Mouse (Mus musculus) right cerebral cortex, postnatal 25 days (tissue): Measurements from ENCODE around the gene Sde2.
A peak's percentile ranks its signal among the peaks of the same experiment; 100 is the strongest.
"Not testable (repeated sequence)": the region's sequence is repeated elsewhere in the genome, so short reads cannot be mapped to it uniquely, and the experiment has no call there.

ENCODE experiments used
- DNase-seq: peaks from one replicate; pipeline ENCODE4 v3.0.0; 2022

The Sde2 gene

GRCm38 (mm10) chr1:180835273-180836015 is 15.5 kb upstream of the Sde2 start:
- no peak for DNase-seq

GRCm38 (mm10) chr1:180836467-180836866 is 14.5 kb upstream of the Sde2 start:
- not testable (repeated sequence) for DNase-seq

GRCm38 (mm10) chr1:180837186-180837585 is 13.7 kb upstream of the Sde2 start:
- no peak for DNase-seq

GRCm38 (mm10) chr1:180838014-180838413 is 12.9 kb upstream of the Sde2 start:
- DNase-seq: no peak

GRCm38 (mm10) chr1:180839201-180839910 is 11.6 kb upstream of the Sde2 start:
- no peak for DNase-seq

GRCm38 (mm10) chr1:180841561-180842300 is 9.2 kb upstream of the Sde2 start:
- DNase-seq: no peak

GRCm38 (mm10) chr1:180848114-180848510 is 2.8 kb upstream of the Sde2 start:
- DNase-seq: peak; percentile 63

GRCm38 (mm10) chr1:180848511-180849241 is 2.3 kb upstream of the Sde2 start:
- peak; percentile 31 for DNase-seq

- DNase-seq: no peak
Observed at GRCm38 (mm10) chr1:180849701-180850301, 1.1 kb upstream of the Sde2 start.

GRCm38 (mm10) chr1:180858763-180859162 is 7.8 kb downstream of the Sde2 start:
- DNase-seq: no peak

- no peak for DNase-seq
Observed at GRCm38 (mm10) chr1:180860030-180860429, 9.1 kb downstream of the Sde2 start.

GRCm38 (mm10) chr1:180863606-180864005 is 12.7 kb downstream of the Sde2 start:
- DNase-seq: peak; percentile 7

- DNase-seq: no peak
Observed at GRCm38 (mm10) chr1:180866001-180866400, 15.1 kb downstream of the Sde2 start.

- DNase-seq: no peak
Observed at GRCm38 (mm10) chr1:180870122-180870650, 19.3 kb downstream of the Sde2 start.

- DNase-seq: no peak
Observed at GRCm38 (mm10) chr1:180873861-180874484, 23.0 kb downstream of the Sde2 start.

GRCm38 (mm10) chr1:180874615-180875014 is 23.7 kb downstream of the Sde2 start:
- no peak for DNase-seq

- no peak for DNase-seq
Observed at GRCm38 (mm10) chr1:180875126-180875525, 24.2 kb downstream of the Sde2 start.

GRCm38 (mm10) chr1:180877466-180877865 is 26.5 kb downstream of the Sde2 start:
- no peak for DNase-seq

GRCm38 (mm10) chr1:180881768-180882167 is 30.8 kb downstream of the Sde2 start:
- no peak for DNase-seq

- DNase-seq: no peak
Observed at GRCm38 (mm10) chr1:180883731-180884130, 32.8 kb downstream of the Sde2 start.

- DNase-seq: no peak
Observed at GRCm38 (mm10) chr1:180884484-180884883, 33.6 kb downstream of the Sde2 start.

- DNase-seq: no peak
Observed at GRCm38 (mm10) chr1:180888556-180889042, 37.7 kb downstream of the Sde2 start.
